Mouse (Mus musculus) limb, embryonic 11.5 days (tissue): Measurements from ENCODE around the gene 1700016H13Rik. TPM values are rescaled to one million over a fixed set of nuclear protein-coding genes. Genes with fewer than 3 reads are reported as not detected.

ENCODE experiments used
- ATAC-seq: fragments of 200-750 bp; cut with Nextera tagmentation; 2 replicates; pipeline ENCODE4 v1.8.0; 2017; ENCODE audit warnings: low read depth; ENCODE audit not compliant: insufficient number of reproducible peaks, low FRiP score, low TSS enrichment
- DNase-seq: peaks from one replicate; pipeline ENCODE4 v3.0.0-alpha.2; 2015; ENCODE audit warnings: low spot score
- H3K27ac ChIP-seq: fragments of 300-500 bp; sonication (generic); replicated peaks from 2 replicates; pipeline ENCODE4 v1.5.1; 2014; ENCODE audit warnings: low read depth, mild to moderate bottlenecking, low read length
- H3K27me3 ChIP-seq: fragments of 300-500 bp; sonication (generic); 2 replicates; pipeline ENCODE4 v1.6.1; 2014; ENCODE audit warnings: mild to moderate bottlenecking, low read length, mixed read lengths; ENCODE audit not compliant: control insufficient read depth, insufficient read depth
- H3K36me3 ChIP-seq: fragments of 300-500 bp; sonication (generic); 2 replicates; pipeline ENCODE4 v1.6.1; 2014; ENCODE audit warnings: mild to moderate bottlenecking, low read length, moderate library complexity, mixed read lengths; ENCODE audit not compliant: control insufficient read depth, insufficient read depth
- H3K4me1 ChIP-seq: fragments of 300-500 bp; sonication (generic); 2 replicates; pipeline ENCODE4 v1.6.1; 2014; ENCODE audit warnings: low read length, mixed read lengths; ENCODE audit not compliant: control insufficient read depth, insufficient read depth
- H3K4me2 ChIP-seq: fragments of 300-500 bp; sonication (generic); 2 replicates; pipeline ENCODE4 v1.6.1; 2014; ENCODE audit warnings: low read depth, mild to moderate bottlenecking, moderate library complexity; ENCODE audit not compliant: severe bottlenecking
- H3K4me3 ChIP-seq: fragments of 300-500 bp; sonication (generic); 2 replicates; pipeline ENCODE4 v1.5.1; 2014; ENCODE audit warnings: low read depth, low read length
- H3K9ac ChIP-seq: fragments of 300-500 bp; sonication (generic); 2 replicates; pipeline ENCODE4 v1.6.1; 2014; ENCODE audit warnings: mild to moderate bottlenecking, low read length
- H3K9me3 ChIP-seq: fragments of 300-500 bp; sonication (generic); 2 replicates; pipeline ENCODE4 v1.6.1; 2016; ENCODE audit warnings: low read length; ENCODE audit not compliant: control insufficient read depth
- WGBS: fragments of 180-500 bp; shearing (Covaris S2); extraction: QIAGEN DNeasy Blood & Tissue Kit; methylation state at CpG from one replicate; pipeline ENCODE4 v1.1.7; 2014; 5-methylcytosine and 5-hydroxymethylcytosine counted together
- polyA plus RNA-seq: library from polyadenylated mRNA; unstranded; fragments of >200 nt; fragmentation: Nextera tagmentation; extraction: Ambion mirVana; gene quantifications from 2 replicates; pipeline ENCODE4 v1.2.1, GENCODE M21; 2014

1700016H13Rik gene
- polyA plus RNA-seq, 1 experiment from 2014 or later: 0.17 TPM

- DNase-seq (no peak), ATAC-seq (no peak)
- no peaks in the 10 kb centered on the region for H3K36me3 ChIP-seq
- peaks cover 22% of the 10 kb centered on the region for H3K27me3 ChIP-seq
- H3K27ac ChIP-seq: no peak overlapping the region
- WGBS: 45% methylated on average over 6 of the region's 6 CpGs
- H3K4me3 ChIP-seq: no peak overlapping the region
- no peaks in the 10 kb centered on the region for H3K9me3 ChIP-seq
- no peak overlapping the region for H3K4me2 ChIP-seq
- H3K4me1 ChIP-seq: 0 out of 2 replicates have a peak, but pooled peaks cover 2% of the 10 kb centered on the region
- no peak overlapping the region for H3K9ac ChIP-seq
Observed at GRCm38 (mm10) chr5:103694094-103694493, 38.3 kb upstream of the 1700016H13Rik start.

GRCm38 (mm10) chr5:103693041-103693641 lies 37.3 kb upstream of the 1700016H13Rik start:
- Histone ChIP-seq H3K4me1 (0 out of 2 replicates have a peak, but pooled peaks cover 2% of the 10 kb centered on the region), H3K4me3 (peak overlapping the region; percentile 57), H3K9me3 (no peaks in the 10 kb centered on the region), H3K36me3 (no peaks in the 10 kb centered on the region), H3K27ac (no peak overlapping the region), H3K9ac (no peak overlapping the region), H3K4me2 (peak overlapping the region; percentile 100), H3K27me3 (peaks cover 22% of the 10 kb centered on the region)
- ATAC-seq (no peak), DNase-seq (peak; percentile 63)
- under 1% methylated on average over 28 of the region's 28 CpGs for WGBS

GRCm38 (mm10) chr5:103692531-103693040 lies 36.8 kb upstream of the 1700016H13Rik start:
- Histone ChIP-seq H3K36me3 (no peaks in the 10 kb centered on the region), H3K9me3 (no peaks in the 10 kb centered on the region), H3K4me2 (peak overlapping the region; percentile 100), H3K27ac (no peak overlapping the region), H3K27me3 (peaks cover 22% of the 10 kb centered on the region), H3K4me3 (peak overlapping the region; percentile 57), H3K4me1 (0 out of 2 replicates have a peak, but pooled peaks cover 2% of the 10 kb centered on the region), H3K9ac (peak overlapping the region; percentile 49)
- ATAC-seq (peak; percentile 77; the same call in 1 of the 2 replicates), DNase-seq (no peak)
- under 1% methylated on average over 34 of the region's 34 CpGs for WGBS

GRCm38 (mm10) chr5:103691624-103692530 lies 36.1 kb upstream of the 1700016H13Rik start, which contains the start of gene Aff1:
Aff1 (plus strand) TSS chr5:103692374.
- Histone ChIP-seq H3K4me1 (0 out of 2 replicates have a peak, but pooled peaks cover 2% of the 10 kb centered on the region), H3K27me3 (peaks cover 22% of the 10 kb centered on the region)
- 4% methylated on average over 49 of the region's 50 CpGs for WGBS

GRCm38 (mm10) chr5:103691171-103691570 lies 35.4 kb upstream of the 1700016H13Rik start:
- DNase-seq (no peak), ATAC-seq (no peak)
- H3K4me3 ChIP-seq: no peak overlapping the region
- H3K9ac ChIP-seq: no peak overlapping the region
- H3K9me3 ChIP-seq: no peaks in the 10 kb centered on the region
- no peak overlapping the region for H3K4me2 ChIP-seq
- no peaks in the 10 kb centered on the region for H3K36me3 ChIP-seq
- H3K27me3 ChIP-seq: peaks cover 22% of the 10 kb centered on the region
- H3K4me1 ChIP-seq: 0 out of 2 replicates have a peak, but pooled peaks cover 2% of the 10 kb centered on the region
- H3K27ac ChIP-seq: no peak overlapping the region

More at GRCm38 (mm10) chr5:103691624-103692530, 36.1 kb upstream of the 1700016H13Rik start, which contains the start of gene Aff1:
- H3K9ac ChIP-seq: peak within 1 kb of the TSS; percentile 49
- no peak within 1 kb of the TSS for H3K27ac ChIP-seq
- peak within 1 kb of the TSS; percentile 57 for H3K4me3 ChIP-seq
- DNase-seq (peak; percentile 88), ATAC-seq (peak; percentile 86)
- no peaks in the 10 kb centered on the region for H3K36me3 ChIP-seq
- peak within 1 kb of the TSS; percentile 100 for H3K4me2 ChIP-seq
- no peaks in the 10 kb centered on the region for H3K9me3 ChIP-seq

- Histone ChIP-seq H3K4me3 (no peak overlapping the region), H3K9ac (no peak overlapping the region), H3K36me3 (no peaks in the 10 kb centered on the region), H3K27me3 (peaks cover 19% of the 10 kb centered on the region), H3K4me2 (no peak overlapping the region), H3K4me1 (0 out of 2 replicates have a peak, but pooled peaks cover 2% of the 10 kb centered on the region), H3K27ac (no peak overlapping the region), H3K9me3 (no peaks in the 10 kb centered on the region)
- ATAC-seq (no peak), DNase-seq (no peak)
- WGBS: 90% methylated on average over 8 of the region's 8 CpGs
Observed at GRCm38 (mm10) chr5:103690190-103690589, 34.4 kb upstream of the 1700016H13Rik start.

GRCm38 (mm10) chr5:103689645-103690044 lies 33.8 kb upstream of the 1700016H13Rik start:
- Histone ChIP-seq H3K9ac (no peak overlapping the region), H3K4me1 (0 out of 2 replicates have a peak, but pooled peaks cover 2% of the 10 kb centered on the region), H3K4me2 (no peak overlapping the region), H3K9me3 (no peaks in the 10 kb centered on the region), H3K4me3 (no peak overlapping the region), H3K27me3 (peaks cover 18% of the 10 kb centered on the region), H3K36me3 (no peaks in the 10 kb centered on the region), H3K27ac (no peak overlapping the region)
- DNase-seq (no peak), ATAC-seq (no peak)
- 89% methylated on average over 5 of the region's 5 CpGs for WGBS

GRCm38 (mm10) chr5:103681824-103682223 lies 26.0 kb upstream of the 1700016H13Rik start:
- Histone ChIP-seq H3K4me3 (no peak overlapping the region), H3K9ac (no peak overlapping the region), H3K4me2 (no peak overlapping the region), H3K4me1 (no peaks in the 10 kb centered on the region), H3K27me3 (no peaks in the 10 kb centered on the region), H3K27ac (no peak overlapping the region), H3K9me3 (no peaks in the 10 kb centered on the region), H3K36me3 (no peaks in the 10 kb centered on the region)
- WGBS: 74% methylated on average over 3 of the region's 3 CpGs
- no peak for ATAC-seq
- DNase-seq: no peak
